Mouse (Mus musculus) embryo, embryonic 10.5 days (tissue): ENCODE data around the gene Tspan9.
A peak's percentile ranks its signal among the peaks of the same experiment; 100 is the strongest.

Experiments
- DNase-seq: peaks from one replicate; pipeline ENCODE4 v3.0.0-alpha.2; 2015; ENCODE audit warnings: low spot score

The Tspan9 gene

GRCm38 (mm10) chr6:128132581-128132980, 10.8 kb downstream of the Tspan9 start:
- no peak for DNase-seq

GRCm38 (mm10) chr6:128131390-128131789, 12.0 kb downstream of the Tspan9 start:
- DNase-seq = no peak

GRCm38 (mm10) chr6:128130686-128131085, 12.7 kb downstream of the Tspan9 start:
- DNase-seq = no peak

GRCm38 (mm10) chr6:128129382-128129781, 14.0 kb downstream of the Tspan9 start:
- no peak for DNase-seq

GRCm38 (mm10) chr6:128127312-128127711, 16.1 kb downstream of the Tspan9 start:
- DNase-seq = no peak

- DNase-seq = no peak
Observed at GRCm38 (mm10) chr6:128126876-128127275, 16.5 kb downstream of the Tspan9 start.

GRCm38 (mm10) chr6:128125464-128125863, 17.9 kb downstream of the Tspan9 start:
- no peak for DNase-seq

GRCm38 (mm10) chr6:128124222-128124971, 19.0 kb downstream of the Tspan9 start:
- DNase-seq = no peak

GRCm38 (mm10) chr6:128122127-128122526, 21.3 kb downstream of the Tspan9 start:
- no peak for DNase-seq

GRCm38 (mm10) chr6:128121691-128122090, 21.7 kb downstream of the Tspan9 start:
- DNase-seq = no peak

GRCm38 (mm10) chr6:128120806-128121205, 22.6 kb downstream of the Tspan9 start:
- no peak for DNase-seq

- DNase-seq = no peak
Observed at GRCm38 (mm10) chr6:128118670-128119230, 24.6 kb downstream of the Tspan9 start.

GRCm38 (mm10) chr6:128116836-128117542, 26.4 kb downstream of the Tspan9 start:
- peak; percentile 66 for DNase-seq

GRCm38 (mm10) chr6:128116344-128116743, 27.1 kb downstream of the Tspan9 start:
- DNase-seq = no peak

GRCm38 (mm10) chr6:128115121-128115520, 28.3 kb downstream of the Tspan9 start:
- DNase-seq = no peak

GRCm38 (mm10) chr6:128112605-128113004, 30.8 kb downstream of the Tspan9 start:
- DNase-seq = peak; percentile 49

GRCm38 (mm10) chr6:128111784-128112183, 31.6 kb downstream of the Tspan9 start:
- no peak for DNase-seq

- DNase-seq = no peak
Observed at GRCm38 (mm10) chr6:128108324-128109035, 34.9 kb downstream of the Tspan9 start.

- DNase-seq = no peak
Observed at GRCm38 (mm10) chr6:128107698-128108097, 35.7 kb downstream of the Tspan9 start.

- DNase-seq = no peak
Observed at GRCm38 (mm10) chr6:128106154-128106553, 37.2 kb downstream of the Tspan9 start.

- no peak for DNase-seq
Observed at GRCm38 (mm10) chr6:128104712-128105324, 38.6 kb downstream of the Tspan9 start.

GRCm38 (mm10) chr6:128103874-128104273, 39.5 kb downstream of the Tspan9 start:
- DNase-seq = no peak
